Mouse (Mus musculus) neural tube, embryonic 15.5 days (tissue): ENCODE results near the gene Atf6. TPM values are rescaled to one million over a fixed set of nuclear protein-coding genes. Genes with fewer than 3 reads are reported as not detected.

Experiments used
- ATAC-seq: fragments of 200-750 bp; cut with Nextera tagmentation; 2 replicates; pipeline ENCODE4 v1.8.0; 2017; ENCODE audit warnings: mild to moderate bottlenecking, moderate TSS enrichment, moderate library complexity; ENCODE audit not compliant: low FRiP score
- H3K27ac ChIP-seq: fragments of 300-500 bp; sonication (generic); replicated peaks from 2 replicates; pipeline ENCODE4 v1.5.1; 2015; ENCODE audit warnings: mild to moderate bottlenecking, inconsistent platforms
- H3K27me3 ChIP-seq: fragments of 300-500 bp; sonication (generic); replicated peaks from 2 replicates; pipeline ENCODE4 v1.6.1; 2015; ENCODE audit warnings: inconsistent platforms
- H3K36me3 ChIP-seq: fragments of 300-500 bp; sonication (generic); 2 replicates; pipeline ENCODE4 v1.6.1; 2015; ENCODE audit warnings: inconsistent platforms
- H3K4me1 ChIP-seq: fragments of 300-500 bp; sonication (generic); 2 replicates; pipeline ENCODE4 v1.6.1; 2015; ENCODE audit warnings: inconsistent platforms
- H3K4me2 ChIP-seq: fragments of 300-500 bp; sonication (generic); 2 replicates; pipeline ENCODE4 v1.6.1; 2015; ENCODE audit warnings: inconsistent platforms, mild to moderate bottlenecking, moderate library complexity
- H3K4me3 ChIP-seq: fragments of 300-500 bp; sonication (generic); replicated peaks from 2 replicates; pipeline ENCODE4 v1.5.1; 2015; ENCODE audit warnings: mild to moderate bottlenecking, inconsistent platforms
- H3K9ac ChIP-seq: fragments of 300-500 bp; sonication (generic); replicated peaks from 2 replicates; pipeline ENCODE4 v1.6.1; 2015; ENCODE audit warnings: mild to moderate bottlenecking, inconsistent platforms
- H3K9me3 ChIP-seq: fragments of 300-500 bp; sonication (generic); replicated peaks from 2 replicates; pipeline ENCODE4 v1.6.1; 2016; ENCODE audit warnings: inconsistent platforms
- WGBS: fragments of 180-500 bp; shearing (Covaris S2); methylation state at CpG from one replicate; pipeline ENCODE4 v1.1.7; 2015; ENCODE audit warnings: mixed read lengths; 5-methylcytosine and 5-hydroxymethylcytosine counted together
- polyA plus RNA-seq: library from polyadenylated mRNA; unstranded; fragments of >200 nt; fragmentation: Nextera tagmentation; extraction: Ambion mirVana; gene quantifications from 2 replicates; pipeline ENCODE4 v1.2.1, GENCODE M21; 2015

Gene Atf6
- polyA plus RNA-seq, 1 experiment from 2014 or later: 7.2 TPM

GRCm38 (mm10) chr1:170746523-170746922 lies 121.0 kb downstream of the Atf6 start:
- no peak overlapping the region for H3K4me2 ChIP-seq
- H3K9ac ChIP-seq: no peak overlapping the region
- H3K4me1 ChIP-seq: no peaks in the 10 kb centered on the region
- WGBS: 96% methylated on average over 5 of the region's 5 CpGs
- H3K36me3 ChIP-seq: 0 out of 2 replicates have a peak, but pooled peaks cover 3% of the 10 kb centered on the region
- ATAC-seq: no peak
- H3K27me3 ChIP-seq: no peaks in the 10 kb centered on the region
- no peak overlapping the region for H3K4me3 ChIP-seq
- no peak overlapping the region for H3K27ac ChIP-seq
- no peaks in the 10 kb centered on the region for H3K9me3 ChIP-seq

- H3K4me2 ChIP-seq: no peak overlapping the region
- 0 out of 2 replicates have a peak, but pooled peaks cover 3% of the 10 kb centered on the region for H3K36me3 ChIP-seq
- 55% methylated on average over 5 of the region's 5 CpGs for WGBS
- H3K4me3 ChIP-seq: no peak overlapping the region
- 0 out of 2 replicates have a peak, but pooled peaks have one; percentile 28 for ATAC-seq
- H3K9ac ChIP-seq: no peak overlapping the region
- no peak overlapping the region; the same call in 1 of the 2 replicates for H3K27ac ChIP-seq
- H3K9me3 ChIP-seq: no peaks in the 10 kb centered on the region
- no peaks in the 10 kb centered on the region for H3K27me3 ChIP-seq
- no peaks in the 10 kb centered on the region for H3K4me1 ChIP-seq
Observed at GRCm38 (mm10) chr1:170741497-170742246, 125.9 kb downstream of the Atf6 start.

DNA sequence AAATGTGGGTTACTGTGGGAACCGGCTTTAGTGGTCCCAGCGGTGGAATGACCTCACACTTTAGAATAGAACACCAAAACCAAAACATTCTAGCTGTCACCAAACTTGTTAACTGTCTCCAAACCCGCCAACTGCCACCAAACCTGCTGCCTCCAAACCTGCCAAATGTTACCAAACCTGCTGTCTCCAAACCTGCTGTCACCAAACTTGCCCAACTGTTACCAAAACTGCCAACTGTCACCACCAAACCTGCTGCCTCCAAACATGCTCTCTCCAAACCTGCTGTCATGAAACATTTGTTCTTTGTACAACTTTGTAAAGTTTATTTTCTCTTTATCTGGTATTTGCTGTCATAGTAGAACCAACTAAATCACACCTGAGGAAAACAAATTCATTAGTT lies 132.7 kb downstream of the Atf6 start:
- 95% methylated on average over 3 of the region's 3 CpGs for WGBS

GRCm38 (mm10) chr1:170732596-170732890 lies 135.0 kb downstream of the Atf6 start:
- WGBS: 86% methylated on average over 2 of the region's 2 CpGs
- Histone ChIP-seq H3K27ac (no peak overlapping the region), H3K4me3 (no peak overlapping the region), H3K36me3 (no peaks in the 10 kb centered on the region), H3K9me3 (no peaks in the 10 kb centered on the region), H3K4me2 (no peak overlapping the region), H3K4me1 (no peaks in the 10 kb centered on the region), H3K9ac (no peak overlapping the region), H3K27me3 (no peaks in the 10 kb centered on the region)
- no peak for ATAC-seq

More for the DNA sequence above, 132.7 kb downstream of the Atf6 start:
- no peak for ATAC-seq
- no peak overlapping the region for H3K27ac ChIP-seq
- no peak overlapping the region for H3K4me2 ChIP-seq
- no peak overlapping the region for H3K9ac ChIP-seq
- H3K4me3 ChIP-seq: no peak overlapping the region
- H3K36me3 ChIP-seq: no peaks in the 10 kb centered on the region
- H3K4me1 ChIP-seq: no peaks in the 10 kb centered on the region
- no peaks in the 10 kb centered on the region for H3K9me3 ChIP-seq
- no peaks in the 10 kb centered on the region for H3K27me3 ChIP-seq

DNA sequence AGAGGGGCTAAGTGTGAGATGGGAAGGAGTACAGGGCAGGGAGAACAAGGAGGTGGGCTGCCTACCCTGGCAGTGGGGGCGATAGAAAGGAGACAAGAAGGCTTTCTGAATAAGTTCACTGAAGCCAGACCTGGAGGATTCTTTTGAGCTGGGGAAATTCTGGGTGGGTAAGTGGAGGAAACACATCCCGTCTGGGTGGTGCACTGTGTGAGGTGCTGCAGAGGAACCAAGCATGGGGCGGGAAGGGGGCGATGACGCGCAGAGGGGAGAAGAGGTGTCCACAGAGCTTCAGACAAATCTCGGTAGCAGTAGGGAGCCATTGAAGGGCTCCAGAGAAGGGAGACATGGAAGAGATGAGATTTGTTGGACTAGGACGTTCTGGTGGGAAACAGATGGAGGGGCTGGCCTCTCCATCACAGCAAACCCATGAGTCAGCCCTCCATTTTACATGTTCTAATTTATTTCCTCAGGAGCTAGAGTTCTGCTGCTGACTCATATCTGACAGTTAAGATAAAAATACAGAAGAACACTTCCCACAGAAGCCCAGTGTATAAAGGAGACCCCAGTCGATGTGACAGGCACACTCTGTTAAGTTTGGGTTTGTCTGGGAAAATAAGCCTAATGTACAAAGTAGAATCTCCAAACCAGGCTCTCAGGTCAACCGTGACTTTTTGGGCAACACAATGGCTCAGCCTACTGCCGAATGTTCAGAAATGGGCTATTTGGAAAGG lies 135.5 kb downstream of the Atf6 start:
- 86% methylated on average over 11 of the region's 11 CpGs for WGBS
- no peak overlapping the region for H3K9ac ChIP-seq
- H3K4me2 ChIP-seq: no peak overlapping the region
- no peak overlapping the region for H3K4me3 ChIP-seq
- no peak overlapping the region for H3K27ac ChIP-seq
- H3K27me3 ChIP-seq: no peaks in the 10 kb centered on the region
- H3K36me3 ChIP-seq: no peaks in the 10 kb centered on the region
- no peaks in the 10 kb centered on the region for H3K4me1 ChIP-seq
- ATAC-seq: no peak
- H3K9me3 ChIP-seq: no peaks in the 10 kb centered on the region

DNA sequence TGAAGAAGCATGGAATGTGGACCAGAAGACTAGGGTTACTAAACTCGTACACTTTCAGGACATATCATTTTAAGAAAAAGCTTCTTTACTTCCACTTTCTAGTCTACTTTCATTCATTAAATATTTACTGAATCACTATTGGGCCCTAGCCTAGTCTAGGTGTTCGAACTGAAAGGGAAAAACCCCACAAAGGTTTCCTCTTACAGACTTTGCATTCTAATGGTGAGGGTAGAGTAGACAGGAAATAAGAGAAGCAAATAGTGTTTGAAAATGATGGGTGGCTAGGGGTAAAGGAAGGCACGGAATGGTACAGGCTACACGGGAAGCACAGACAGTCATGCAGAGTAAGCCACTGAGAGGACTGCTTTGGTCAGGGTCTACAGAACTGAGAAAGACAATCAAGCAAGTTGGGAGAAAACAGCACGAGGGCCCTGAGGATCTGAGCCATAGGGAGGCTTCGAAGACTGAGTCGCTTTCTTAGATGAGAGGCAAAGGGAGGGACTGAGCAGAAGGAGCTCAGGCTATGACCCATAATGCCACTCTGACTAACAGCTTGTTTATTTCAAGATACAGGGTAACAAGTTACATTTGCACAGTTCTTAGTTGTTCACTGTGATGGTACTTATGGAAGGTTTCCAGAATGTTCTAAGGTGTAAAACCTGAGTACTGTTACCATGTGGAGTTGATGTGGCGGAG lies 138.2 kb downstream of the Atf6 start:
- no peak for ATAC-seq
- no peak overlapping the region for H3K4me2 ChIP-seq
- H3K4me3 ChIP-seq: no peak overlapping the region
- H3K9ac ChIP-seq: no peak overlapping the region
- H3K9me3 ChIP-seq: no peaks in the 10 kb centered on the region
- H3K27ac ChIP-seq: no peak overlapping the region
- H3K27me3 ChIP-seq: no peaks in the 10 kb centered on the region
- H3K4me1 ChIP-seq: no peaks in the 10 kb centered on the region
- WGBS: 87% methylated on average over 8 of the region's 8 CpGs
- H3K36me3 ChIP-seq: no peaks in the 10 kb centered on the region

DNA sequence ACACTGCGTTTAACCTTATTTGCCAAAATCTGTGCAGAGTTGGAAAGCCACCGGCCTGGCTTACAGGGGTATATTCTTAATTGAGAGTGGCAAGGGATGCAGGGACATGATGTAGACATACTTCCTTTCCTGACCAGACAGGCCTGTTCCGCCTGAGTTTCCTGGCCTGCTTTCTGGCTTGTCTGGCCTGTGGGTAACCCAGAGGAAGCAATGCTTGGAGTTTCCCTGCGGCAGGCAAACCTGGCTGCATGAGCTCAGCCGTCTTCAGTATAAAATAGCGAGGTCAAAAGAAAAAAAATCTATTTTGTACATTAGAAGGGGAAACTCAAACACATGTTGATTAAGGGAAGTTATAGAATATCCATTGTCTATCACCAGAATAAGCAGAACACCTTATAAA lies 139.0 kb downstream of the Atf6 start:
- Histone ChIP-seq H3K9me3 (no peaks in the 10 kb centered on the region), H3K27ac (no peak overlapping the region; the same call in 1 of the 2 replicates), H3K9ac (no peak overlapping the region), H3K27me3 (no peaks in the 10 kb centered on the region), H3K4me2 (no peak overlapping the region), H3K4me1 (no peaks in the 10 kb centered on the region), H3K4me3 (no peak overlapping the region), H3K36me3 (no peaks in the 10 kb centered on the region)
- 77% methylated on average over 6 of the region's 6 CpGs for WGBS
- no peak for ATAC-seq

- H3K9ac ChIP-seq: no peak overlapping the region
- H3K9me3 ChIP-seq: no peaks in the 10 kb centered on the region
- no peak overlapping the region for H3K27ac ChIP-seq
- H3K4me1 ChIP-seq: no peaks in the 10 kb centered on the region
- 88% methylated on average over 5 of the region's 5 CpGs for WGBS
- ATAC-seq: no peak
- no peak overlapping the region for H3K4me2 ChIP-seq
- no peak overlapping the region for H3K4me3 ChIP-seq
- no peaks in the 10 kb centered on the region for H3K36me3 ChIP-seq
- H3K27me3 ChIP-seq: no peaks in the 10 kb centered on the region
Observed at GRCm38 (mm10) chr1:170721560-170721959, 146.0 kb downstream of the Atf6 start.

- Histone ChIP-seq H3K4me2 (no peak overlapping the region), H3K36me3 (no peaks in the 10 kb centered on the region), H3K4me3 (no peak overlapping the region), H3K9me3 (no peaks in the 10 kb centered on the region), H3K27ac (no peak overlapping the region), H3K27me3 (no peaks in the 10 kb centered on the region), H3K4me1 (no peaks in the 10 kb centered on the region), H3K9ac (no peak overlapping the region)
- ATAC-seq: no peak
- WGBS: 82% methylated on average over 8 of the region's 8 CpGs
Observed at GRCm38 (mm10) chr1:170718133-170718810, 149.3 kb downstream of the Atf6 start.

- Histone ChIP-seq H3K9ac (no peak overlapping the region), H3K4me2 (no peak overlapping the region), H3K4me1 (no peaks in the 10 kb centered on the region), H3K9me3 (no peaks in the 10 kb centered on the region), H3K27me3 (no peaks in the 10 kb centered on the region), H3K27ac (no peak overlapping the region), H3K36me3 (no peaks in the 10 kb centered on the region), H3K4me3 (no peak overlapping the region)
- WGBS: 91% methylated on average over 3 of the region's 3 CpGs
- ATAC-seq: no peak
Observed at GRCm38 (mm10) chr1:170717241-170717828, 150.2 kb downstream of the Atf6 start.

- H3K27ac ChIP-seq: no peak overlapping the region
- no peaks in the 10 kb centered on the region for H3K9me3 ChIP-seq
- no peak overlapping the region for H3K4me3 ChIP-seq
- WGBS: 93% methylated on average over 7 of the region's 7 CpGs
- peaks cover 8% of the 10 kb centered on the region; the same call in 1 of the 2 replicates for H3K36me3 ChIP-seq
- no peak for ATAC-seq
- H3K4me1 ChIP-seq: no peaks in the 10 kb centered on the region
- no peak overlapping the region for H3K4me2 ChIP-seq
- H3K27me3 ChIP-seq: no peaks in the 10 kb centered on the region
- no peak overlapping the region for H3K9ac ChIP-seq
Observed at GRCm38 (mm10) chr1:170711731-170712130, 155.8 kb downstream of the Atf6 start.
